Mouse (Mus musculus) stomach, postnatal 0 days (tissue): ENCODE results near the gene Lta.

ENCODE experiments used
- CTCF ChIP-seq: IDR thresholded peaks from 2 replicates; pipeline ENCODE4 v1.5.1; 2016; ENCODE audit warnings: antibody characterized with exemption, low read depth, mild to moderate bottlenecking, moderate library complexity
- EP300 ChIP-seq: optimal IDR thresholded peaks from 2 replicates; pipeline ENCODE3; 2016; ENCODE audit warnings: antibody characterized with exemption

DNA sequence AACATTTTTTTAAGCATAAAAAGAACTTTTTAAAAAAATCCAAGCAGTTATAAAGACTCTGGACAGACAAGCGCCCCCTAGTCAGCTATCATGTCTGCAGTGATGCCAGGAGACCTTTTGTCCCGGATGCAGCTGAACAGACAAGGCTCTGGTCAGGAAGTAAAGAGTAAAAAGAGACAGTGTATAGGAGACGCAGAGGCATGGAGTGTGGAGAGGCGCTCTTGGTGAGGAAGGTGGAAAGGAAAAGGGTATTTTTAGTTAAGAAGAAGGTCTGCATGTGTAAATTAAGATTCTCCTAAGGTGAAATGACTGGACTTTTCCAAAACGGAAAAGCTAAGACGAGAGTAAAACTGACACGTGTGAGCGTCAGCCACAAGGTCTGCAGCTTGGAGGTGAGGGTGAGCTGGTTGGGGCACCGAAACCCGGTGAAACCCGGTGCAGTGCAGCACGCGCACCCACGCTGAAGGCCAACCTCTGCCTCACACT is 21.5 kb upstream of the Lta start:
- TF ChIP-seq CTCF (no peak), EP300 (no peak)
